ENCODE assay signal across 23 mouse cellular contexts in the genomic region with DNA sequence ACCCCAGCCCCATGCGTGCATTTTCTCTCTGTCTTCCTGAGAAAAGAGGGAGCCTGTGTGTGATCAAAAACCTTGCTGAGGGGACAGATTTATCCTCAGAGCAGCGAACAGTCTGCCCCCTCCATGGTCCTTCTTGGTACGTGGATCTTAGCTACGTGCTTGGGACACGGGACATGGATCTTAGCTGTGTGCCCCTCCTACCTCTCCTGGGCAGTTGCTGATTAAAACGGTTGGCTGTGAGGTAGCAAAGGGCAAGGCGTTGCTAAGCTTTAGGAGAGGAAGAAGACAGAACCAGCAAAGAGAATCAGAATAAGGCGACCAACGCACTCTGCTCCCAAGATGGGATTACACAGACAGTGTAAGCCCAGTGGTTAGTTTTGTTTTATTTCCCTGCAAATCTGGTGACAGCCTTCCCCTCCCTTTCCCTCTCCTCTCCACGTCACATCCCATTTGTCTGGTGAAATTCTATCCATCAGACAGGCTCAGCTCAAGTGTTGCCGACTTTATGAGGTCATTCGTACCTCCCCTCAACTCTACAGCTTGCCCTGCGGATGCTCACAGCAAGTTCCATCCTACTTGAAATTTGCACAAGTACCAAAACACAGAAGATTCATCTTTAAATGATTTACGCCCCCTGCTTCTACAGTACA. TPM values are rescaled to one million over a fixed set of nuclear protein-coding genes. Genes with fewer than 3 reads are reported as not detected.
A peak's percentile ranks its signal among the peaks of the same experiment; 100 is the strongest.
DNase-seq lines count a peak whose midpoint lies in the region; ATAC-seq and TF ChIP-seq lines count a peak whose summit lies in the region.
"Had no signal": no experiment of that assay in that cellular context is flagged by ENCODE, and none has a peak within 500 bp of the region (broad histone marks: within the 10 kb centered on the region; RNA-seq: fewer than 3 reads in every experiment).

No protein-coding gene starts in this region.

- no peaks in the 10 kb centered on the region for H3K27me3 ChIP-seq in kidney, postnatal 0 days (ENCODE audit: insufficient read depth, low read length)
- H3K27me3 ChIP-seq in embryonic facial prominence, embryonic 12.5 days, result no peaks in the 10 kb centered on the region
- no peaks in the 10 kb centered on the region for H3K27me3 ChIP-seq in limb, embryonic 13.5 days
- H3K27me3 ChIP-seq: CH12.LX; hindbrain, embryonic 12.5 days; neural tube, embryonic 12.5 days had no signal

- no peak for TF ChIP-seq CTCF in kidney, postnatal 0 days (IDR thresholded peaks at IDR 0.05; ENCODE audit: low read depth)

- H3K4me2 ChIP-seq in kidney, postnatal 0 days (ENCODE audit: low read length), result no peak overlapping the region
- H3K4me2 ChIP-seq in embryonic facial prominence, embryonic 12.5 days (replicated peaks), result no peak overlapping the region
- H3K4me2 ChIP-seq in limb, embryonic 13.5 days (replicated peaks), result no peak overlapping the region
- H3K4me2 ChIP-seq: hindbrain, embryonic 12.5 days; liver, embryonic 12.5 days; neural tube, embryonic 12.5 days had no signal

- no peak overlapping the region for H3K27ac ChIP-seq in kidney, postnatal 0 days
- peak overlapping the region; percentile 41 for H3K27ac ChIP-seq in embryonic facial prominence, embryonic 12.5 days
- H3K27ac ChIP-seq in limb, embryonic 13.5 days, result peak overlapping the region; percentile 35; the same call in 1 of the 2 replicates
- H3K27ac ChIP-seq: hindbrain, embryonic 12.5 days; liver, embryonic 12.5 days; neural tube, embryonic 12.5 days had no signal

- no peaks in the 10 kb centered on the region for H3K36me3 ChIP-seq in kidney, postnatal 0 days (ENCODE audit: insufficient read depth, low read length)
- H3K36me3 ChIP-seq in embryonic facial prominence, embryonic 12.5 days, result peaks cover 11% of the 10 kb centered on the region
- H3K36me3 ChIP-seq in limb, embryonic 13.5 days, result peaks cover 41% of the 10 kb centered on the region
- H3K36me3 ChIP-seq: hindbrain, embryonic 12.5 days; liver, embryonic 12.5 days; neural tube, embryonic 12.5 days had no signal

- H3K9me3 ChIP-seq in kidney, postnatal 0 days (replicated peaks; ENCODE audit: low read length), result no peaks in the 10 kb centered on the region
- no peaks in the 10 kb centered on the region for H3K9me3 ChIP-seq in embryonic facial prominence, embryonic 12.5 days
- H3K9me3 ChIP-seq in limb, embryonic 13.5 days, result no peaks in the 10 kb centered on the region
- H3K9me3 ChIP-seq: hindbrain, embryonic 12.5 days; liver, embryonic 12.5 days; neural tube, embryonic 12.5 days had no signal

- no peak overlapping the region for H3K4me3 ChIP-seq in kidney, postnatal 0 days (replicated peaks; ENCODE audit: low read depth, low read length)
- no peak overlapping the region for H3K4me3 ChIP-seq in embryonic facial prominence, embryonic 12.5 days
- H3K4me3 ChIP-seq in limb, embryonic 13.5 days, result no peak overlapping the region
- H3K4me3 ChIP-seq: erythroblast, embryonic 14.5 days; hindbrain, embryonic 12.5 days; liver, embryonic 12.5 days; neural tube, embryonic 12.5 days had no signal

- no peak overlapping the region for H3K9ac ChIP-seq in kidney, postnatal 0 days (ENCODE audit: low read depth, low read length)
- no peak overlapping the region for H3K9ac ChIP-seq in embryonic facial prominence, embryonic 12.5 days
- H3K9ac ChIP-seq in limb, embryonic 13.5 days, result no peak overlapping the region
- H3K9ac ChIP-seq: forebrain, postnatal 0 days; hindbrain, embryonic 12.5 days; liver, embryonic 12.5 days; neural tube, embryonic 12.5 days had no signal

- peak; percentile 61; the same call in 1 of the 2 replicates for ATAC-seq in kidney, postnatal 0 days (replicated peaks; ENCODE audit: low FRiP score, low read depth)
- no peak for ATAC-seq in embryonic facial prominence, embryonic 12.5 days (ENCODE audit: insufficient number of reproducible peaks, insufficient read depth, low FRiP score, low TSS enrichment)
- peak; percentile 33; the same call in 1 of the 2 replicates for ATAC-seq in limb, embryonic 13.5 days (ENCODE audit: low FRiP score, low read depth)
- ATAC-seq: forebrain, postnatal 0 days; inflammation-experienced regulatory T-cells, adult 6 months; liver, embryonic 12.5 days had no signal

- no peaks in the 10 kb centered on the region for H3K4me1 ChIP-seq in kidney, postnatal 0 days (replicated peaks; ENCODE audit: insufficient read depth, low read length)
- H3K4me1 ChIP-seq in embryonic facial prominence, embryonic 12.5 days, result peaks cover 19% of the 10 kb centered on the region
- H3K4me1 ChIP-seq in limb, embryonic 13.5 days, result peaks cover 29% of the 10 kb centered on the region
- H3K4me1 ChIP-seq: neural tube, embryonic 12.5 days had no signal

- DNase-seq in heart, adult 11 months, result peak; percentile 81
- DNase-seq in heart, adult 9 months (ENCODE audit: low spot score in 2 of 2), result no peak
- DNase-seq in kidney, postnatal 0 days (ENCODE audit: low spot score), result peak; percentile 86
- no peak for DNase-seq in kidney, postnatal 25 days
- DNase-seq in layer of hippocampus, adult 8-10 months (ENCODE audit: low spot score in 2 of 2), result no peak
- no peak for DNase-seq in spleen, postnatal 14 days (ENCODE audit: low spot score in 2 of 2)
- DNase-seq: adrenal gland, postnatal 10 days; cerebellum, adult 18-20 months; cerebellum, postnatal 36 days; forebrain, postnatal 0 days; gastrocnemius, postnatal 10 days; kidney, postnatal 14 days; thymus, adult 18-20 months had no signal

- 36% methylated on average over 14 of the region's 14 CpGs for WGBS in kidney, postnatal 0 days
- WGBS in embryonic facial prominence, embryonic 12.5 days, result 63% methylated on average over 14 of the region's 14 CpGs
- WGBS in limb, embryonic 13.5 days, result 49% methylated on average over 14 of the region's 14 CpGs

RNA-seq across cellular contexts. Expression of a gene that starts 13.7 kb away (rescaled TPM):
- 2.2 and 2.7 TPM in 2 replicates for polyA plus RNA-seq in kidney, postnatal 0 days (2015; fragmentation: Nextera tagmentation; extraction: Ambion mirVana)
- 15.5 and 16.6 TPM in 2 replicates for polyA plus RNA-seq in embryonic facial prominence, embryonic 12.5 days (2016; fragmentation: Nextera tagmentation; extraction: Ambion mirVana)
- polyA plus RNA-seq in limb, embryonic 13.5 days (2015; fragmentation: Nextera tagmentation; extraction: Ambion mirVana), result 17.4 TPM in 2 replicates
- 10 to 100 TPM in 2 of 4 experiments, 1 to 10 TPM in 2; 4.7 to 16.0 (median 9.0) TPM for total RNA-seq in layer of hippocampus, adult 8-10 months (2022)
- total RNA-seq: CH12.LX; megakaryocyte-erythroid progenitor cell, adult 5-6 weeks; monocyte, adult 5-6 weeks had no signal
- polyA plus RNA-seq: erythroblast, embryonic 14.5 days had no signal

Comparison
In these comparisons a context has a peak if more than half of its experiments do, and no peak if none do; other contexts are left out.
1. DNase-seq: peak in heart, adult 11 months (single experiment) and kidney, postnatal 0 days (single experiment); none in heart, adult 9 months (0 of 2), kidney, postnatal 25 days (0 of 2), layer of hippocampus, adult 8-10 months (0 of 2) and spleen, postnatal 14 days (0 of 2).